Mouse (Mus musculus) lung, postnatal 4 days (tissue): ENCODE measurements around the gene Tysnd1.

Source experiments
- DNase-seq, 2 experiments: peaks; one replicate each; pipeline ENCODE4 v3.0.0; 2021

Tysnd1 gene

DNA sequence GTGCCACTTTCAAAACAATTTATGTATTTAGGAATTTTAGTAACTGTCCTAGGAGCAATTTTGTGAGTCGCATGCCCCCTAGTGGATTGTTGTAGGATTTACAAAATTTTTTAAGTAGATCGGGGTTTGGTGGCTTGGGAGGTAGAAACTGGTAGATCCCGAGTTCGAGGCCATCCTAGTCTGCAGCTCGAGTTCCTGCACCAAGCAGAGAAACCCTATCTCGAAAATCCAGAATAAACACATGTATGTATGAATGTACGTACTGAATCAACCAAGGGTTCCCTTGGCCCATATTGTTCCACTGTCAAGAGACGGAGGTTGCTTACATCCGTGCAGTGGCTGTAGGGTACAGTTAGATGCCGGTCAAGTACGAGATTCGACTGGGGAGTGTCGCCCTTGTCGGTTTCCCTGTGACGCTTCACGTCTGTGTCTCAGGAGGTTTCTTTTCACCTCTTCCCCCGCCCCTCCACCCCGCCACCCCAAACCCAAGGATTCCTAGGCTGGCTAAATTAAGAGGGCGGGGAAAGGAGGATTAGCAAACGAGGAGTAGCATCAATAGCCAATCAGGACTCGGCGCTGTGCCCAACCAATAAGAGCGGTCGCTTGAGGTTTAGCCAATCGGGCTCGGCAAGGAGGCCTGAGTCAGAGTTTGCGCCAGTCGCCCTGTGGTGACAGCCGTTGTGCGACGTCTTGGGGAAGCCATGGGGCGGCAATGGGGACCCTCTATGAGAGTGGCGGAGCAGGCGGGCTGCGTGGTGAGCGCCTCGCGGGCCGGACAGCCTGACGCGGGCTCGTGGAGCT lies at the start of gene Tysnd1:
Gene Tysnd1 (plus strand): TSS at position 645 of the 801 bp plus-strand sequence.
- DNase-seq: peak; percentile 97 to 98

DNA sequence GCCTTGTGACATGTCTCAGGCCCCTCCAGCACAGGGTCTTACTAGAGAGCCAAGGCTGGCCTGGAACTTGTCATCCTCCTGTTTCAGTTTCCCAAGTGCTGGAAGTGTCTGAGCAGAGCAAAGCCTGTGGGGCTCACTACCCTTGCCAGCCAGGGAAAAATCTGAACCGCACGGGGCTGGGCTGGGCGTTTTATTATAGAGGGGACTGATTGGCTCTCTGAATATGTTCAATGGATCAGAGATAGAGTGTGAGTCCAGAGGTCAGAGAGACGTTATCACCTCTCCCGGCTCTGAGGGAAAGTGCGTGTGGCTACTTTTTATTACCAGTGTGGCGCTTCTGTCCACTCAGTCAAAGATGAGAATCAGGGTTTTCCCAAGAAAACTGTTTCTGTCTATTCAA lies 48.8 kb upstream of the Tysnd1 start:
- no peak for DNase-seq

DNA sequence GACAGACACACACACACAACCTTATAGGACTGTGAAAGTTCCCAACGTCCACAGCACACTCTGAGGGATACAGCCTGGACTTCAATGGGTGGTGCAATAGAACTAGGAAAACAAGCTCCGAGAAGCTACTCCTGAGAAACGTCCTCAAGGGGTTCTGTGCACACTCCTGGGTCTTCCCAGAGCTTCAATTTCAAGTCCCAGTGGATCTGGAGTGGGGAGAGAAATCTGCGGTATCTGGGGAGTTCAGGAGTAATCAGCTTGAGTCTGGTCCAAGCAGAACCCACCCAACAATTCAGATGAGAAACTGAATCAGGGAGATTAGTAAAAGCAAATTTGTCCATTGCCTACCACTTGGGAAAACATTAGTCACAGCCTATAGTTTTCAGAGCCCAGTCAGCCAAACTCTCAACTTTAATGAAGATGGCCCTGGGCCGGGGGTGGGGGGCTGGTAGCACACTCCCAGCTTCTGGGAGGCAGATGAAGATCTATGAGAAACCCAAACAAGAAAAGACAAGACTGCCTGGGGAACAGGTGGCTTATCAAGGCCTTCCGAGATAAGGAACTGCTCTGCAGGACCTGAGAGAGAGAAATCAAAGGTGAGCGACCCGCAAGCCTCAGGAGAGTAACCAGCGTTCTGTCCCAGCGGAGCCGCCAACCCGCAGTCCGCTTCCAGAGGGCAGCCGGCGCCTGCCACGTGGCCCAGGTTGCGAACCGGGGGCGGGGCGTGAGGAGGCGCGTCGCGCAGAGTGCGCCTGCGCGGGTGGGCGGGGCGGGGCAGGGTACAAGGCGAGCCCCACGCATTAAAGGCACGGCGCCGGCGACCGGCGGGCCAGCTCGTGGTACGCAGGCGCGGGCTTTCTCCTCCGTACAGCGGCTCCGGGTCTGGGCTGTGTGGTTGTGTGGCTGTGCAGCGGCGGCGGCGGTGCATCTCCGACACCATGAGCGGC lies 47.3 kb upstream of the Tysnd1 start, which contains the start of gene Ppa1:
Gene Ppa1 (plus strand): TSS at position 763 of the 947 bp plus-strand sequence.
- peak; percentile 85 to 91 for DNase-seq

DNA sequence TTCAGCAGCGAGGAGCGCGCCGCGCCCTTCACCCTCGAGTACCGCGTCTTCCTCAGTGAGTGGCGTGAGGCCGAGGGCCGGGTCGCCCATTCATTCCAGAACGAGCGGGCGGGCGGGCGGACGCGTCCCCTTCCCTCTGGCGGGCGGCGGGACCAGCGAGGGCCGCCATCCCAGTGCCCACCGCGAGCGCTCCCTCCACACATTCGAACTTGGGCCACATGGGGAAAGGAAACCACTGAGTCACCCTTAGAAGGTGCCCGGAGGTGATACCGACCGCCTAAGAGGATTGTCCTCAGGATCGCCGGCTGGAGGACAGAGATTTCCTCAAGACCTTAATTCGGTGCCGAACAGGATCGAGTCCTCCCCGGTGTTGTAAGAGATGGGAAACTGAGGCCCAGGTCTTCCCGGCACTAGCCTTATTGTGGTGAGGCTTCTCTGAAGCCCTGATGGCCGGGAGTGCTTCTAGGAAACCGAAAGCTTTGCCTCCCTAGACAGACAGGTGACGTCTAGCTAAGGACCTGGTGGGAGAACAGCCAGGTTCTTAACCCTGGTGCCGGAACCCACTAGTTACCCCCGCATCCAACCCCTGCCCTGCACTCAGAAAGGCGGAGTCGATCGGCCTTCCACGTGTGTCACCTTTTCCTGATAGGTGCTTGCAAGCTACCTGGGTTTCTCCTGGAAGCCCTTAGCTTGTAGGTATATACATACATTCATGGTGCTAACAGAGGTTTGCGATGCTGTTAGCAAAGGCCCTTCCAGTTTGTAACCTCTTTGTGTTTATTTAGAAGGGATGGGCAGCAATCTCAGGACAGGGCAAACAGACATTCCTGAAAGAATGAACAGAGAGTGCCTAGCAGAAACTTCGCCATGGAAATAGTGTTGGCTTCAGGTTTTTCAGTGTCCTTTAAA lies 46.3 kb upstream of the Tysnd1 start:
- DNase-seq: peak in 1 of 2 experiments; percentile 29

DNA sequence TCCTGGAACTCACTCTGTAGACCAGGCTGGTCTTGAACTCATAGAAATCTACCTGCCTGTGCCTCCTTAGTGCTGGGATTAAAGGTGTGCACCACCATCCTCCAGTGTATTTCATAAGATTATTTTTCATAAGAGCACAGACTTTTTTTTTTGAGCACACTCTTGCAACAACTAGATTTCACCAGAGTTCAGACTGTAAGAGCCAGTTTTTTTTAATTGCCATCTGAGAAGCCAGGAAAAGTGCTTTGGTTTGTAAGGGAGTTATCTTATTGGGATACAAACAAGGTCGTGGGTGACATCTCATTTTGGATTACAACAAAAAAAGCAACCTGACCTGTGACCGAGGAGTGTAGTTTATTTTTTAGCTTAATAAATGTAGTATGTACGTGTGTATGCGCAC lies 41.2 kb upstream of the Tysnd1 start:
- no peak for DNase-seq

DNA sequence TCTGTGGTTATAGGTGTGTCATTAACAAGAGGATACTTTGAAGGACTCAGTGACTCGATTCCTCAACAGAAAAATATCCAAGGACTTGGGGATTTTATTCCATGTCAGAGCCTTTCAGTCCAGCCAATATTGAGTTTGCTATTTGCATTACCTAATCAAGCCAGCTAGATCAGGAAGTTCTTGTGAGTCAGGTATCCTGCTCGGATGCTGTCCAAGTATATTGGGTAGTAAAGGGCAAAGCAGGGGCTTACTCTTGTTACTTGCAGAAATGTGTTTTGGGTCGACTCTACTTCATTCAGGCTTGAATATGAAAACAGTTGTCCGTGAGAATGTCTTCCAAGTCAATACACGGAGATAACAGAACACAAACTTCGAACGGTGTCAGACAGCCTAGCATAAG lies 40.6 kb upstream of the Tysnd1 start:
- no peak for DNase-seq

DNA sequence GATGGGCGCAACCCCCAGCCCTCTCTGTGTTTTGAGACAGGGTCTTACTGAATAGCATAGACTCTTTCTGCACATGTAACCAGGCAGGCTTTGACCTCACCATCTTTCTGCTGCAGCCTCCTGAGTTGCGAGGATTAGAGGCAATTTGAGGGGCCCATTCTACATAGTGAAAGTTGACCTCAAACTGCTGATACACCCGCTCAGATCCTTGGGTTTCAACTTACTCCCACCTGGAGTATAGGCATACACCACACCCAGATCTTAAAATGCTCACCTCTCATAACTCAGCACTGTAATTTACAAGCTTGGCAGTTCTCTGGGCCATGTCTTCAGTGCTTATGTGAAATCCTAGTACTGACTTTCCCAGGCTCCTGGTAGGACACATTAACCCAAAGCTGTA lies 40.1 kb upstream of the Tysnd1 start:
- no peak for DNase-seq

DNA sequence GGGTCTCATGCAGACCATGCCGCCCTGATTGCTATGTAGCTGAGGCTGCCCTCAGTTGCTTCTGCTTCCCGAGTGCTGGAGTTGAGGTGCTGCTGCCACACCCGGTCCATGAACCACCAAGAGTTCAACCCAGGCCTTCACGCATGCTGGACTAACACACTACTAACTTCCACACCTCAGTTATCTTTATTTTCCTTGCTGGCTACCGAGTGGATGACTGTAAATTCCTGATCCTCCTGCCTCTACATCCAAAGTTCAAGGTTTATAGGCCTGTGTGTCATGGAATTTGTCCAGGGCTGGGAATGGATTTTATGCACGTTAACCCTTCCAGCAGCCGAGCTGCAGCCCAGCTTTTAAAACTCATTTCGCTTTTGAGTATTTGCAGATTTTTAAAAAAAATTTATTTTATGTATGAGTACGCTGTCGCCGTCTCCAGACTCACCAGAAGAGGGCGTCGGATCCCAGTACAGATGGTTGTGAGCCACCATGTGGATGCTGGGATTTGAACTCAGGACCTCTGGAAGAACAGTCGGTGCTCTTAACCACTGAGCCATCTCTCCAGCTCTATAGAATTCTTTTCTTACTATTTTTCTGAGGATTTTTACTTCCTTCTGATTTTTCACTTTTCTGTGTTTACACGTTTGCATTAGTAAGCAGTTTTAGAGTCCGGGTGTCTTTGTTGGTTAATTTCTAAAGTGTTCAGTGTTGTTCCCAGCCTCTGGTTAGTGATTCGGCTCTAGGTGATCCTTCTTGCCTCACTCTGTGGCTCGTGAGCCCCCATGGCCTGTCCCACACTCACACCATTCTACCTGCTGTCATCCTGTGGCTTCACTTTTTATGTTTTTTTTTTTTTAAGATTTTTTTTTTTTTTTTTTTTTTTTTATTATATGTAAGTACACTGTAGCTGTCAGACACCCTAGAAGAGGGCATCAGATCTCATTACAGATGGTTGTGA lies 38.1 kb upstream of the Tysnd1 start:
- no peak for DNase-seq

DNA sequence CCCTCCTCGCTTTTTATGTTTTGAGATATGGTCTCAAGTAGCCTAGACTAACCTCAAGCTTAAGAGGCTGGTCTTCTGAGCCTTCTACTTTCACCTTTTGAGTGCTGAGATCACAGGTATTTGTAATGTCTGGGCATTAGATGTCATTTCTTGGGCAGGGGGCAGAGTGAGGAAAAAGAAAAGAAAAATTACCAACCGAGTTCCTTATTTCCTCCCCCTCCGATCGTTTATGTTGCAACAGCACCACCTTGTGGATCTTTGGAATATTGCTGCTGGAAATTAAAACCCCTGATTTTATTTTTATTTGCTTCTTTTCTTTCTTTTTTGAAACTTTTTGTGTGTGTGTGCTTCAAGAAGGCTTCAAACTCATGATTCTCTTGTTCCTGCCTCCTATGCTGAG lies 37.3 kb upstream of the Tysnd1 start:
- peak in 1 of 2 experiments; percentile 49 for DNase-seq

DNA sequence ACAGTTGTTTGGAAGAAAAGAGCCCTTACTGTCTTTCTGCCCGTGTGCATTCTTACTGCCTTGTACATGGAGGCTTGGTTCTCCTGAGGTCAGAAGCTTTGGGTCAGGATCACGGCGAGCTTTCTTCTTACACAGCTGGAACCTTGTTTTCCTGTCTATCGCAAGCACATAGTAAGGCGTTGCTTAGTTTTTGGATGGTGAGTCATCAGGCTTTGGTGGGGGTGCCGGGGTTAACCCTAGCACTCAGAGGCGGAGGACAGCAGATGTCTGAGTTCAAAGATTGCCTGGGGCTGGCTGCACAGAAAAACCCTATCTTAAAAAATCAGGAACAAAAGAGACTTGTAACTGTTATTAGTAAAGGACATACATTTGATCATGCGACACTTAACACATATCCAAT lies 33.4 kb upstream of the Tysnd1 start:
- no peak for DNase-seq

DNA sequence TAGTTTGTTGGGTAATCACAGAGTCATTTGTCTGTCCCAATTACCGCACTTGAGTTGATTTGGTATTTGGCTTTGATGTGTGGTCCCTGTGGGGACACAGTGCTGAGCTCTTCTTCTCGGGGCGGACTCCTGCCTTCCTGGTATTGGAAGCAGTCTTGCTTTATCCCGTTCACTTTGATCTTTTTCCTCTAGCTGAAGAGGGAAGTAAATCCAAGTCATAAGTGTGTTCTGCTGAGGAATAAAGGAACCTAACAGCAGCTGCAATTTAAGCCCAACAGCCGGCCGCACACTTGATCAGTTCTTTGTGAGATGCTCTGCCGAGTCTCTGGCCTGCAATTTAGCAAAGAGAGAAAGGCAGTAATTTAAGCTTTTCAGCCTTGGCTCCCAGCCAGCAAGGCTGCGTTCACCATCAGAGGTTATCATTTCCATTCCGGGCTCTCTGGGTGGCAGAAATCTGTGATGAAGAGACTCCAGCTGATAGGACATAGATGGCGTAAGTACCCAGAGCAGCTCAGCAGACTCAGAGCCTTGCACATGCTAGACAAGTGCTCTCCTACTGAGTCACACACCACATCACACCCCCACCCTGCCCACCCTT lies 32.8 kb upstream of the Tysnd1 start:
- peak in 1 of 2 experiments; percentile 40 for DNase-seq

DNA sequence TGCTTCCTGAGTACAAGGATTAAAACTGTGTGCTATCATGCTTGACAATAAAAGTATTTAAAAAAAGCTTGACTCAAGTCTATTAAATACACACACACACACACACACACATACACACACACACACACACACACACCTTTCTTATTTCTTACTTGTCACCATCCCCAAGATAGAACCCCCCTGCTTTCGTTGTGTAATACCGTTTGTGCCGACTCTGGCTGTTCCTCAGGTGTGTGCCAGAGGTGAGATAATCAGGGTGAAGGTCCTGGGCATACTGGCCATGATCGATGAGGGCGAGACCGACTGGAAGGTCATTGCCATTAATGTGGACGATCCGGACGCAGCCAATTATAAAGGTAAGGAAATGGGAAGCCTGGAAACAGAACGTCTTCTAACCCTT lies 30.2 kb upstream of the Tysnd1 start:
- no peak for DNase-seq

DNA sequence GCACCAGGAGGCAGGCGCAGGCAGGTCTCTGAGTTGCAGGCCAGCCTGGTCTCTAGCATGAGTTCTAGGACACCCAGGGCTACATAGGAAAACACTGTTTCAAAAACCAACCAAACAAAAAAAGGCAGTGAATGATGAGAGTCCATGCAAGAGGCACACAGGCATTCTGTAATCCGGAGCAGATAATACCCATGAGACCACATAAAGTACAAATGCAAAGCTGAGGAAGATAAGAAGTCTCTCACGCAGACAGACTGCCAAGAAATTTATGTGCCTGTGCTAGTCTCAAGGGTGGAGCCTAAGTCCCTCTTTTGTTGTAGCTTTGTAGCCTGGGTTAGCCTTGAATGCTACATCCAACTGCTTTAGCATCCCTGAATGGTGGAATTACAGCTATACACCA lies 29.7 kb upstream of the Tysnd1 start:
- no peak for DNase-seq

DNA sequence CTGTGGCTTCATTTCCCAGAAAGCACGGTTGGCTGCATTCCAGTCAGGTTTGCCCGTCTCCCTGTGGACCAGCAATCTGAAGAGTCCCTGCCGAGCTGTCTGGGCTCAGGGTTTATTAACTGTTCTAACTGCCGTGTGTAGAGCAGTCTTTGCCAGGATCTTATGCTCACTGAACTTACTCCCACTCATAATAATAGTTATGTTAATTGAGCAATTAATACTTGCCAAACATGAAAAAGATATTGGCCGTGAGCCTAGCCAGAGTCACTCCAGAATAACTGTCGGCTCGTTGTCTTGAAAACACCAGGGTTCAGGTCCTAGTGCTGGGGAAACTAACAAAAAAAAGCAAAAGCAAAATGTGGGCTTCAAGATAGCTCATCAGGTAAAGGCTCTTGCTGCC lies 26.0 kb upstream of the Tysnd1 start:
- no peak for DNase-seq

DNA sequence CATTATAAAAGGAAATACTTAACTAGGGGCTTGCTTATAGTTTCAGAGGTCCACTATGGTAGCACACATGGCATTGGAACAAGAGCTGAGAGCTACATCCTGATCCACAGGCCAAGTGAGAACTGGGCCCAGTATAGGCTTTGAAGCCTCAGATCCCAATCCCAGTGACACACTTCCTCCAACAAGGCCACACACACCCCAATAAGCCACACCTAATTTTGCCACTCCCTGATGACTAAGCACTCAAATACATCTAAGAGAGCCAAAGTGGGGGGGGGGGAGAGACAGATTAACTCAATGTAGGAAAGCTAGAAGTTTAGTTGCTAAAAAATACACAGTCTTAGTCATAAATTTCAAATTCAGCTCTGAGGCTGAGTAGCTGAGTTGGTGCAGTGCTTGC lies 25.4 kb upstream of the Tysnd1 start:
- DNase-seq: no peak

DNA sequence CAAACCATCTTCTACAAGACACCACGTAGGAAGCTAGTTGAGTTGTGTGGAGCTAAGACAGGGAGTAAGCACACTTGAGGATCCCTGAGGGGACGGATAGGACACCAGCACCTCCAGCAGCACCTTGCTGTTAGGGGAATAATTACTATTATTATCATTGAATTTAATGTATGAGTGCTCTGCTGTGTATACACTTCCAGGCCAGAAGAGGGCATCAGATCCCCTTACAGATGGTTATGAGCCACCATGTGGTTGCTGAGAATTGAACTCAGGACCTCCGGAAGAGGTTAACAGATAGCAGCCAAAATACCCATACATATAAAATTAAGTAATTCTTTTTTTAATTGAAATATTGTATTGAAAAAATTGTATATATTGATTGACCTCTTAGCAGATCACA lies 24.6 kb upstream of the Tysnd1 start:
- no peak for DNase-seq

DNA sequence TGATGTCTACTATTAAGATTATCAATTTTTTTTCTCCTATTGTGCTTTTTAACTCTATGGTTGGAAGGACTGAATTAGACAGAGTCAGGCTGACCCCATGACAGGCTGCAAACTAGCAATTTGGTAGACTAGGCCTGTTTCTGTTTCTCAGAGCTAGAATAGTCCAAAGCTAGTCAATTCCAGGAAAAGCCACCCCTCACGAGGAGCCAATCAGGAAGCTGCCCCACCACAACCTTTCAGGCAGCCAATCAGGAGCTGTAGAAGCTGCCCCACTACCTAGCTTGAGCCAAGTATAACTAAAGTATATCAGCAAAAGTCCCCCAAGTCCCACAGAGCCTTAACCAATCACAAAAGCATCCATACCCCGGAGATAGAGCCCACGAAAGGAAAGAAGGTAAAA lies 19.4 kb upstream of the Tysnd1 start:
- DNase-seq: no peak

DNA sequence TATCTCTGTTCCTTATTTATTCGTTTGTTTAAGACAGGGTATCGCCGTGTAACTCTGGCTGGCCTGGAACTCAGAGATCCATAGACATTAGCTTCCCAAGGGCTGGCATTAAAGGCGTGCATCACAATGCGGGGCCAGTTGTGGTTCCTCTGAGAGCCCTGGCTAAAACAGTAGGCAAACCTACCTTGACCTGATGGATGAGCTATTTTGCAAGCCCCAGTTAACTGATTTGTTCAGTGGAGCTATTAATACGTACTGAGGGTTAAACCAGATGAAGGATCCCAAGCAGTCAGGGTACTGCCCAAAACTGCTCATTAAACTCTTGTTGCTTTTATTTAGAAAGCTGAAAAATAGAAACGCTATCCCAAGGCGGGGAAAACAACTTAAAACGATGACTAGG lies 15.8 kb upstream of the Tysnd1 start:
- peak in 1 of 2 experiments; percentile 19 for DNase-seq

DNA sequence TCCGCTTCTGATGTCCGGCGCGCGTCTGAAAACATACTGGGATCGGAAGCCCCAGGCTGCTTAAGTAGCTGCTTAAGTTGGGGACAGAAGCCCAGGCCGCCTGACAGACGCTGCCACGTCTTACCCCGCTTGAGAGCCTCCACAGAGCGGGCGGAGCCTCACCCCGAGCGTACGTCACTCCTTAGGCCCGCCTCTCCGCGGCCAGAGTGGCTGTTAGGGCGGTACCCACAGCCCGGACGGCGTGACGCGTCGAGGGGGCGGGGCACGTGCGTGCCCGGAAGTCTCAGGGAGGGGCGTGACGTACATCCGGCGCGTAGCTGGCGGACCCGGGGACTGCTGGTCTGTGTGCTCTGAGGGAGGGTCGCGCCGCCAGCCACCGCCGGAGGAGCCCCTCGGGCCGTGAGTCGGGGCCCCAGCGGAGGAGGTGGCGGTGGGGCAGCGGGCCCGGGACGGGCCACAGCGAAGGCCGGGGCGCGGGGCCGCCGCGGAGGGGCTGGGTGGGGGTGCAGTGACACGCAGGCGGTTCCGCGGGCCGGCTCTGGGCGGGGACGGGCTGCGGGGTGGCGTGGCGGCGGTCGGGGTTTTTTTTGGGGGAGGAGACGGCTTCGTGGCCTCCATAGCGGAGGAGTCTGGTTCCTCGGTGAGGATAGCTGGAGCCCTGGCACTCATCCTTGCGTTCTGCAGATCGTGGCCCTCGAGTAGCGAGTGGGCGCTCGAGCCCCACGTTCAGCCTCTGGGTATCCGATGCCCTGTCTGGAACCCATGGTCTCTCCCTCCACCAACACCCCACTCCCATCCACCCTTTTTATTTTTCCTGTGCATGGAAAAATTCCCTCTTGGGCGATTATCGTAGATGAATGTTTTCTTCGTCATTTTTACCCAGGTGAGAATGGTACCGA lies 15.1 kb upstream of the Tysnd1 start, which contains the start of gene Sar1a:
Gene Sar1a (plus strand): TSS at position 285 of the 899 bp plus-strand sequence.
- DNase-seq: peak; percentile 99

DNA sequence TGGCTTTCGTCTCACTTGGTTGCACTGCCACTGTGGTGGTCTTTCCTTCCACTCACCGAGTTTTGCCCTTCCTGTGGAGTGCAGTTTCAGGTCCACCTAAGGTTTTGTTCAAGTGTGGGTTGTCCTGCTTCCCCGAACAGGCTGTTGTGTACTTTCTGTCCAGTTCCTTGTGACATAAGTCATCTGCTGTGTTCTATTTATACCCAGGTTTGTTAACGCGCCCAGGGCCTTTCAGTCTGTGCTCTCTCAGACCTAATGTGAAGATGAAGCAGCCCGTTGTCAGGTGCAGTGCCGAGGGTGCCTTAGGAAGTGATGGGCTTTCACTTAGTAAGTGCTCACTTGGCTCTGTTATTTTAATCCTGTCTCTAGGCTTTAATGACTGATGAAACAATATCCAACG lies 5.9 kb upstream of the Tysnd1 start:
- DNase-seq: peak in 1 of 2 experiments; percentile 11
